Mouse (Mus musculus): ENCODE results near the gene Samd4b.
A peak's percentile ranks its signal among the peaks of the same experiment; 100 is the strongest.

Gene Samd4b

DNA sequence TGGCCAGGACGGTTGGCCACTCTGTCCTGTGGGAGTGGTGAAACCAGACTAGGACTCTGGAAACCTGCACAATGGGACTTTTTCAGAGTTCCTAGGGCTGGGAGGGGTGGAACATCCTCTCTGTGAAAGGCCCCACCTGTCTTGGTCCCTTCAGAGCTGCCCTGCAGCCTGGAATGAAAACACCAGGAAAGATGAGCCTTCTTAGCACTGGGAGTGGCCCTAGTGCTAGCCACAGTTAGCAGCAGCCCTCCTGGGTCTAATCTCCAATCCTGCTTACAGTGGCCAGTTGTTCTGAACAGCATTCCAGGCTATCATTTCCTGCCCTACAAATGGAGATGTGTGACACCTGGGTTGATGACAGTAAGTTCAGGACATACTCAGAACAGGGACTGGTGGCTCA, 6.1 kb downstream of the Samd4b start:
- DNase-seq (ENCODE audit: low spot score in 2 of 2): no peak

- no peak for DNase-seq (ENCODE audit: low spot score in 2 of 2)
Observed at GRCm38 (mm10) chr7:28587644-28588043, 10.3 kb downstream of the Samd4b start.

GRCm38 (mm10) chr7:28586663-28587411, 11.1 kb downstream of the Samd4b start:
- DNase-seq (ENCODE audit: low spot score in 2 of 2): no peak

- DNase-seq (ENCODE audit: low spot score in 2 of 2): no peak
Observed at GRCm38 (mm10) chr7:28585001-28585400, 12.9 kb downstream of the Samd4b start.

DNA sequence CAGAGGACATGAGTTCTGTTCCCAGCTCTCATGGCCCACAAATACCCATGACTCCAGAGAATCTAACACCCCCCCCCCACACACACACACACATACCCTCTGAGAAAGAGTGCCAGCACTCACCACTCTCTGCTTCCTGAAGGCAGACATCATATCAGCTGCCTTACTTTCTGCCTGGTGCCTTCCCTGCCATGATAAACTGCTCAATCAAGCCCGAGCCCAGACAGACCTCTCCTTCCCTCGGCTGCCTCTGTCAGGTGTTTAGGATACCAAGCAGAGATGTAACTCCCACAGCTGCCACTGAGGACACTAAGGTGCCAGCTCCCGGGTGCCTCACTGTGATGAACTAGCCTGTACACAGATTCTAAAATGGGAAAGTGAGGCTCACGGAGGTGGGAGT, 13.5 kb downstream of the Samd4b start:
- no peak for DNase-seq (ENCODE audit: low spot score in 2 of 2)

DNA sequence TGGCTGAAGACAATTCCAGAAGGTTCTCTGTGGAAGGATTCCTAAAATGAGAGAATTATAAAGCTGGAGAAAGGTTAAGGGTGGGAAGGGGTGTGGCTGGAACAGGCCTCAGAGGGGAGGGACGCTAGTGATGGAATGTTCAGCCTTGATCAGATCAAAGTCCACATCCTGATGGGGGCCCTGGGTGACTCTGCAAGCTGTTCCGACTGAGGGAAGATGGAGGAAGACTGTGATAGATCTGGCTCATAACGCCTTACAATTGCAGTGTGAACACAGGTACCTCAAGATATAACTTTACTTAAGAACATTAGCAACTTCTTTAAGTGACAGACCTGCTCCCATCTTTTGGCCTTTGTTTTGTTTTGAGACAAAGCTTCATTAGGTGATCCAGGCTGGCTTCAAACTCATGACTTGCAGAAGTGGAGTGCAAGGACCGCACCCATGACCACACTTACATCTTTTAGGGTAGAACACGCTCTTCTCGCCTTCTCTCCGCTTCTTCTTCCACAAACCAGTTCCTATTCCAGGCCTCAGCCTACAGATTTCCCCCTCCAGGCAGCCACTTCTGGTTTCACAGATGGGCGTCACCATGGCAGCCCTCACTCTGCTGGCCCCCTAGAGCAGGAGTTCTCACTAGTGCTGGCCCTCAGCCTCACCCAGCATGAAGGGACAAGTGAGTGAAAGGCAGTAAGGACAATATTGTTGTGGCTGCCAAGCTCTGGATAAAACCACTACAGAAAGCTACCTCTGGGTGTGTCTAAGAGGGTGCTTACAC, 14.2 kb downstream of the Samd4b start:
- DNase-seq (ENCODE audit: low spot score in 2 of 2): no peak

GRCm38 (mm10) chr7:28582841-28583240, 15.1 kb downstream of the Samd4b start:
- no peak for DNase-seq (ENCODE audit: low spot score in 2 of 2)

DNA sequence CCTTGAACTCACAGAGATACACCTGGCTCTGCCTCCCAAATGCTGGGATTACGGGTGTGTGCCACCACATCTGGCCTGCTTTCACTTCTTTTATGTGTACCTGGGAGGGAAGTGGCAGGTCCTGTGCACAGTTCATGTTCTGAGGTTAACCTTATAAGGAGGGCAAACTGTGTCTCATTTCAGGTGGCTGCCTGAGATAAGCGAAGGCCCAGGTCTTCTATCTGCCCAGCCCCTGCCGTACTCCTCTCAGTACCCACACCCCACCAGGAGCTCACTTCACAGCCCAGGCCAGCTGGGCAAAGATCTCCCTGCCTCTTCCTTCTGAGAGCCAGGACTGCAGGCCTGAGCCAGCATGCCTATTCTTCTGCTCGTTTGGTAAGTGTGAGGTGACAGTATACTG, 16.2 kb downstream of the Samd4b start:
- DNase-seq (ENCODE audit: low spot score in 2 of 2): no peak

GRCm38 (mm10) chr7:28579826-28580225, 18.1 kb downstream of the Samd4b start:
- no peak for DNase-seq (ENCODE audit: low spot score in 2 of 2)

DNA sequence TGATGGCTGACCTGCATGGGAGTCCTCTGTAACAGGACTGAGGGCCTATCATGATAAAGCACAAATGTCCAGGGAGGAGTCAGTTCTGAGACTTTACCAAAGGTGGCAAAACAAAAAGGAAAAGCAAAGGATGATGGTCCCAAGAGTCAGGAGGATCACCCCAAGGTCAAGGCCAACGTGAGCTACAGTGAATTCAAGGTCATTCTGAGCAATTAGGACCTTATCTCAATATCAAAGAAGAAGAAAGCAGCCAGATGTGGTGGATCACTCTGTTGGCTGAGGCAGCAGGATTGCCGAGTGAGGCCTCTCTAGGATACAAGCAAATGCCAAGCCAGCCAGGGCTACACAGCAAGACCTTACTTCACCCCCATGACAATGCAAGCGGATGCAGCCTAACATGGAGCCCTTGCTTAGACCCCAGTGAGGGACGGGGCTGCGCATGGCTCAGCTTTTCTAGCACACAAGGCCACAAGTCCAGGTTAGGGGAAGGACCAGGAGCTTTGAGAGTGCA, 19.3 kb downstream of the Samd4b start:
- no peak for DNase-seq (ENCODE audit: low spot score in 2 of 2)

- no peak for DNase-seq (ENCODE audit: low spot score in 2 of 2)
Observed at GRCm38 (mm10) chr7:28577826-28578542, 20.0 kb downstream of the Samd4b start.

DNA sequence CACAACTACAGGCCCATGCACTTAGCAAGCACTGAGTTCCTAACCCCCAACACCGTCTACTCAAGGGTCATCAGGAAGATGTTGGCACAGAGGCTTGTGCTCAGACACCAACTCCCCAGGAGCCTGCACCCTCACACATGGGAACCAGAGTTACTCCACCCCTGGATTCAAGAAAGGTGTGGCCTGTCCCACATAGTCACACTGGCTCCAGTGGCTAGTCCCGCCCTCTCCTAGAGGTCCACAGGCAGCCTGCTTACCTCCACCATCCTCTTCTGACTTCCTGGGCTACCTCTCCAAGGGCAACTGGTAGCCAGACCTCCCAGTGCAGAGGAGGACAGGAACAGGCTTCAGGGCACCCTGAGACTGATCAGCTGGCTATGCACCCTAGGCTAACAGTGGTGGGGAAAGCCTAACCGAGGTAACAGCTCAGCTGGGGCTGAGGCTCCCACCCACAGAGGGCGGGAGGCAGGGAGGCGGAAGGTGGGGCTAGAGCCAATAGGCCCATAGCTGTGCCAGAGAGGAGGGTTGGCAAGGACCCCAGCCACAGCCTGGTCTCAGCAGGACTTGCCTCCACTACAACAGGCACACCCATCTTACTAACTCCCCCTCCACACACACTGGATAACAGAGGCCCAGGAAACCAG, 21.6 kb downstream of the Samd4b start:
- DNase-seq (ENCODE audit: low spot score in 2 of 2): no peak

GRCm38 (mm10) chr7:28575597-28575996, 22.3 kb downstream of the Samd4b start:
- no peak for DNase-seq (ENCODE audit: low spot score in 2 of 2)

- DNase-seq (ENCODE audit: low spot score in 2 of 2): no peak
Observed at GRCm38 (mm10) chr7:28573236-28573635, 24.7 kb downstream of the Samd4b start.

GRCm38 (mm10) chr7:28572689-28573088, 25.3 kb downstream of the Samd4b start:
- DNase-seq (ENCODE audit: low spot score in 2 of 2): no peak

- DNase-seq (ENCODE audit: low spot score in 2 of 2): no peak
Observed at GRCm38 (mm10) chr7:28570982-28571682, 26.8 kb downstream of the Samd4b start.

GRCm38 (mm10) chr7:28570291-28570981, 27.5 kb downstream of the Samd4b start:
- no peak for DNase-seq (ENCODE audit: low spot score in 2 of 2)

DNA sequence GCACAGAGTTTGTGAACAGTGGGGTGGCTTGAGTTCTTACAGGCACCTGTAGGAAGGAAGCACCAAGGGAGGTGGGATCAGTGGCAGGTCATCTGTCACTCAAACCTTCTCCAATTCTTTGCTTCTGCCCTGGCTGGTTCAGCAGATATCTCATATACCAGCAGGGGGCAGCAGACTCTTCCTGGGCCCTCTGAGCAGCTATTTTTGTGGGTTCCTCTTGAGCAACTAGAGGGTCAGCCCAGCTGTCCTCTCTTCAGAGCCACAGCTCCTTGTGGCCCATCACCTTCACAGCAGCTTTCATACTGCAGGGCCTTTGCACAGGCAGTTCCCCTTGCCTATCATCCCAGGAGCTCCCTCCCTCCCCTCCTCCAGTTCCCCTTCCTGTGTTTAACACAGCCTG, 29.7 kb downstream of the Samd4b start:
- peak; percentile 42 to 53 for DNase-seq (ENCODE audit: low spot score in 2 of 2)

- DNase-seq (ENCODE audit: low spot score in 2 of 2): no peak
Observed at GRCm38 (mm10) chr7:28567539-28567938, 30.4 kb downstream of the Samd4b start.

DNA sequence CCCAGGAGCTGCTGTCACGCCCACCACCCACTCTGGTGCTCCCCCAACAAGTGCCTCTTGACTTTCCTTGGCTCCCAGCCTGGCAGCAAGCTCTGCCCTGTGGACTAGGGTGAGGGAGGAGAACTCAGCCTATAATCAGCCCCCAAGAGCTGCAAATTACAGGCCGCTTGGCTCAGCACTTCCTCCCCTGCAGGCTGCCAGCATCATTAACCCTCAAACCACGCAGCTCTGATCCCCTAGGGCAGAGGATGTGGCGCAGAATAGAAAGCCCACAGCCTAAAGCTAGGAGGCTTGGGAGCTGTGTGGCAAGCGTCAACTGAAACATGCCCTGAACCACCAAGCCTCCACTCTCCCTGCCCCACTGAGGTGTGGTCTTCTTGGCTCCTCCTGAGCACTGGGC, 32.5 kb downstream of the Samd4b start:
- no peak for DNase-seq (ENCODE audit: low spot score in 2 of 2)

- DNase-seq (ENCODE audit: low spot score in 2 of 2): no peak
Observed at GRCm38 (mm10) chr7:28562951-28563350, 35.0 kb downstream of the Samd4b start.

All from frontal cortex, postnatal 25 days (tissue).